Mouse (Mus musculus) thymus, adult 2 months (tissue): ENCODE measurements around the gene Lck. TPM values are rescaled to one million over a fixed set of nuclear protein-coding genes. Genes with fewer than 3 reads are reported as not detected.

ENCODE experiments used
- DNase-seq: peaks from one replicate; pipeline ENCODE4 v3.0.0; 2021
- H3K27ac ChIP-seq: fragments of 200-500 bp; 2 replicates; pipeline ENCODE4 v1.5.1; 2012; ENCODE audit warnings: low read length, control low read depth; ENCODE audit not compliant: control insufficient read depth, insufficient read depth
- H3K27me3 ChIP-seq: fragments of 200-500 bp; 2 replicates; pipeline ENCODE4 v1.6.1; 2012; ENCODE audit warnings: mild to moderate bottlenecking, low read length, moderate library complexity, mixed read lengths; ENCODE audit not compliant: control insufficient read depth, insufficient read depth
- H3K36me3 ChIP-seq: fragments of 200-500 bp; 2 replicates; pipeline ENCODE4 v1.6.1; 2012; ENCODE audit warnings: mild to moderate bottlenecking, low read length, moderate library complexity; ENCODE audit not compliant: control insufficient read depth, insufficient read depth
- H3K4me1 ChIP-seq: fragments of 200-500 bp; replicated peaks from 2 replicates; pipeline ENCODE4 v1.6.1; 2012; ENCODE audit warnings: low read length; ENCODE audit not compliant: control insufficient read depth, insufficient read depth
- H3K4me3 ChIP-seq: fragments of 200-500 bp; 2 replicates; pipeline ENCODE4 v1.5.1; 2012; ENCODE audit warnings: mild to moderate bottlenecking, low read length, control low read depth, moderate library complexity; ENCODE audit not compliant: control insufficient read depth, insufficient read depth
- CTCF ChIP-seq: fragments of 200-500 bp; IDR thresholded peaks from 2 replicates; pipeline ENCODE4 v1.5.1; 2012; ENCODE audit warnings: mild to moderate bottlenecking, control low read depth, low read length, moderate library complexity, borderline replicate concordance; ENCODE audit not compliant: control insufficient read depth, poor library complexity, insufficient read depth; ENCODE audit errors: extremely low read depth
- POLR2A ChIP-seq: fragments of 200-500 bp; IDR thresholded peaks from 2 replicates; pipeline ENCODE4 v1.6.1; 2012; ENCODE audit warnings: mild to moderate bottlenecking, low read length, control low read depth, moderate library complexity; ENCODE audit not compliant: control insufficient read depth, poor library complexity, insufficient read depth; ENCODE audit errors: extremely low read depth
- WGBS: fragments of 180-500 bp; shearing (Covaris S2); methylation state at CpG from one replicate; pipeline ENCODE4 v1.1.7; 2018; 5-methylcytosine and 5-hydroxymethylcytosine counted together
- polyA plus RNA-seq: library from polyadenylated mRNA; depleted of rRNA; stranded (reverse); fragments of >200 nt; gene quantifications from 2 replicates; pipeline ENCODE4 v1.2.3, GENCODE M21; 2012

Gene Lck
- polyA plus RNA-seq, 1 experiment = 1,845 TPM

DNA sequence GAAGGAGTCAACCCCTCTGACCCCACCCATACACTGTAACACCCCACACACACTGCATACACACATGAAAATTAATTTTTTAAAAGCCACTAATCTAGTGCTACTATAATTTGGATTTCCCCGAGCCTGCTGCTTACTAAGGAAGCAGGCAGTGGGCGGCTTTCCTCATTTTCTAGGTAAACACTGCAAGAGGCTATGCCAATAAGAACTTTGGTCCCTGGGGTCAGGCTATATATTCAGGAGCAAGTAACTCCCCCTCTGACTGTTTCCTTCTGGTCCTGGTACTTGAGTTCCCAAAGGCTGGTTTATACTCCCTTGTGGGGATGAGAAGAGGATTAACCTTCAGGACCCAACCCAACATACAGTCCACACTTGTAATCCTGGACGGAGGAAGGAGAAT, 47.6 kb downstream of the Lck start:
- Histone ChIP-seq H3K27ac (no peak overlapping the region), H3K4me1 (no peaks in the 10 kb centered on the region), H3K36me3 (peaks cover 76% of the 10 kb centered on the region), H3K4me3 (no peak overlapping the region), H3K27me3 (no peaks in the 10 kb centered on the region)
- no peak for DNase-seq
- TF ChIP-seq POLR2A = no peak
- TF ChIP-seq CTCF = no peak
- 98% methylated on average over 3 of the region's 3 CpGs for WGBS

DNA sequence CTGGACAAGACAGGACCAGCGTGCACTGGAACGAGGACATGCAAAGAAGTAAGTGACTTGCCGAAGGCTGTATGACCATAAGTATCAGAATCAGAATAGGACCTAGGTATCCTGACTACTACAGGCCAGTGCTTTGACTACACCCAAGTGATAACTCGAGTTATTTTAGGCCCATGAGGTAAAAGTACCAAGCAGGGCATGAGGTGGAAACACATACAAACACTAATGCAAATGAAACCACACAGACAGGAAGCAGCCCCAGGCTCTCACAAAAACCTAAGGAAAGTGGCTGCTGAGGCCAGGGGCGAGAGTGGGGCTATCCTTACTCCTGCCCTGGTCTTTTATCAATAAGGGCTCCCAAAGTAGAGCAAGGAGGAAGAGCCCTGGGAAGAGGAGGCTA, 48.1 kb downstream of the Lck start:
- Histone ChIP-seq H3K36me3 (peaks cover 80% of the 10 kb centered on the region), H3K27ac (no peak overlapping the region)

DNA sequence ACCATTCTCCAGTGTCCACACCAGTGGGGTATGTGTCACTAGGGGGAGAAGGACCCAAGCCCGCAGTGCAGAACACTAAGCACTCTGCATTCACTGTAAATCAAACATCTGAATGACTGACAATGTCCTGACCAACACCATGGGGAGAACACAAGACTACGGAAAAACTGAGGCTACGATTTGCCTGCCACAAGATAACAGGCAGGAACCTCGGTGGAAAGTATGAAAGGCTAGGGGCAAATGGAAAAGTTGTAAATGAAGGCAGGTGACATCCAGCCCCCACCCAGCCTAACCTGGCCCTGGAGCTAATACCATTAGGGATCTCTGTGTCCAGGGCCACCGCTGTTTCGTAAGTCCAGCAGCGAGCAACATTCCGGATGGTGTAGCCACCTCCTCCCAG, 54.9 kb downstream of the Lck start:
- TF ChIP-seq POLR2A = no peak
- no peak for TF ChIP-seq CTCF
- Histone ChIP-seq H3K4me3 (no peak overlapping the region), H3K27me3 (no peaks in the 10 kb centered on the region), H3K4me1 (peaks cover 7% of the 10 kb centered on the region; the same call in 1 of the 2 replicates), H3K36me3 (peaks cover 65% of the 10 kb centered on the region), H3K27ac (no peak overlapping the region)
- DNase-seq = no peak
- 93% methylated on average over 8 of the region's 8 CpGs for WGBS

More for the DNA sequence above, 48.1 kb downstream of the Lck start:
- no peaks in the 10 kb centered on the region for H3K4me1 ChIP-seq
- 84% methylated on average over 5 of the region's 5 CpGs for WGBS
- no peak for TF ChIP-seq CTCF
- TF ChIP-seq POLR2A = no peak
- H3K27me3 ChIP-seq = no peaks in the 10 kb centered on the region
- DNase-seq = no peak
- no peak overlapping the region for H3K4me3 ChIP-seq

DNA sequence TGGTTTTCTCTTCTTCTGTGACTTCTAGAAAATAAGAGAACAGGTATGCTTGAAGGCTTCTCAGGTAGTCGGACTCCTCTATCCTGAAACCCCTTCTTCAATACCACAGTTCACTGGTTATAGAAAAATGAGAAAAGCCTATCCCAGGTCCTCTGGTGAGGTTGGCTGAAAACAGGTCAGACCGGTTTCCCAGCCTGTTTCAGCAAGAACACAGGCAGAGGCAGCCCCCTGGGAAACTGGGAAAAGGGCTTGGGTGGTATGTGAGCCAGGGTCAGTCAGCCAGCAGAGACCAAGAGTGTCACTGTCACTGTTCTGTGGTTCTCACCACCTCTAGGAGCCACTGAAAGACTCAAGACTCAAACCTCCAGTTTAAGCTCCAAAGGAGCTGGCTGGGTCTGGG, 56.5 kb downstream of the Lck start:
- Histone ChIP-seq H3K27ac (no peak overlapping the region), H3K36me3 (peaks cover 49% of the 10 kb centered on the region), H3K4me3 (no peak overlapping the region), H3K27me3 (no peaks in the 10 kb centered on the region), H3K4me1 (peaks cover 11% of the 10 kb centered on the region; the same call in 1 of the 2 replicates)
- no peak for TF ChIP-seq POLR2A
- no peak for TF ChIP-seq CTCF
- DNase-seq = no peak
- WGBS = 93% methylated on average over 2 of the region's 2 CpGs

DNA sequence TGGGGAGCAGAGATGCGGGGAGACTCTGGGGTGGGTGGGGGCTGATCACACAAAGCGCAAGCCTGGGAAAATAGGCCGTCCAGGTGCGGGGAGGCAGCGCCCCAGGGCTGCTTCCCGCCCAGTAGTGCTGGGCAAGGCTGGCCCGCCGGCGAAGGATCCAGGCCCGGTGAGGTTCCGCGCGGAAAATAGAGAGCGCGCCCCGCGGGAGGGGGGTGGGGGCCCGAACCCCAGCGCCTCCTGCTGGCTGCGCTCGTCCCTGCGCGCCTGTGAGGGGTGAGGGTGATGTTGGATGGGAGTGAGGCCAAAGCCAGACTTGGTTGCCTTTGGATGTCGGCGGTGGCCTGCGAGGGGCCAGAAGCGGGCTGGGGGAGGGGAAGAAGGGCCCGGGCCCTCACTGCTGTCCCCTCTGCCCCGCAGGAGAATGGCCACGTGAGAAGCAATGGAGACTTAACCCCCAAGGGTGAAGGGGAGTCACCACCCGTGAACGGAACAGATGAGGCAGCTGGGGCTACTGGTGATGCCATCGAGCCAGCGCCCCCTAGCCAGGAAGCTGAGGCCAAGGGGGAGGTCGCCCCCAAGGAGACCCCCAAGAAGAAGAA, 59.0 kb downstream of the Lck start:
- Histone ChIP-seq H3K27me3 (no peaks in the 10 kb centered on the region), H3K36me3 (peaks cover 25% of the 10 kb centered on the region), H3K4me1 (peaks cover 11% of the 10 kb centered on the region; the same call in 1 of the 2 replicates), H3K27ac (no peak overlapping the region), H3K4me3 (peak overlapping the region; percentile 80)
- peak; percentile 76 for DNase-seq
- TF ChIP-seq CTCF = peak; percentile 91; the same call in 1 of the 2 replicates
- TF ChIP-seq POLR2A = no peak
- under 1% methylated on average over 33 of the region's 35 CpGs for WGBS

DNA sequence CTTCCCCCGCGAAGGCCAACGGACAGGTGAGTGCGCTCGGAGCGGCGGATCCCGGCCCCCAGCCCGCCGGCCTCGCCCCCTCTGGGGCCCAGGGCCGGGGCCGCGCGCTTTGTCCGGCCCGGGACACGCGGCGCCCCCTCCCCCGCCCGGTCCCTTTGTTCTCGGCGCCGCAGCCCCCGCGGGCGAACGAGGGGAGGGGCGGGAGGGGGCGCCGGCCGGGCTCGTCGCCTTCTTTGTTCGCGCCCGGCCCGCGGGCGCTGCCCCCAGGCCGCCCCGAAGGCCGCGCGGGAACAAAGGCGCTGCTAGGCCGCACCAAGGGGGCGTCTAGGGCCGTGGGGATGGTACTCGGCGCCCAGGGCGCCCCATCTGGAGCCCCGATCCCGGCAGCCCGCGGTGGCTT, 59.5 kb downstream of the Lck start:
- DNase-seq = no peak
- WGBS = under 1% methylated on average over 57 of the region's 57 CpGs
- TF ChIP-seq CTCF = no peak
- TF ChIP-seq POLR2A = no peak
- Histone ChIP-seq H3K4me1 (peaks cover 11% of the 10 kb centered on the region; the same call in 1 of the 2 replicates), H3K27me3 (no peaks in the 10 kb centered on the region), H3K4me3 (peak overlapping the region; percentile 80), H3K27ac (no peak overlapping the region), H3K36me3 (peaks cover 23% of the 10 kb centered on the region)

DNA sequence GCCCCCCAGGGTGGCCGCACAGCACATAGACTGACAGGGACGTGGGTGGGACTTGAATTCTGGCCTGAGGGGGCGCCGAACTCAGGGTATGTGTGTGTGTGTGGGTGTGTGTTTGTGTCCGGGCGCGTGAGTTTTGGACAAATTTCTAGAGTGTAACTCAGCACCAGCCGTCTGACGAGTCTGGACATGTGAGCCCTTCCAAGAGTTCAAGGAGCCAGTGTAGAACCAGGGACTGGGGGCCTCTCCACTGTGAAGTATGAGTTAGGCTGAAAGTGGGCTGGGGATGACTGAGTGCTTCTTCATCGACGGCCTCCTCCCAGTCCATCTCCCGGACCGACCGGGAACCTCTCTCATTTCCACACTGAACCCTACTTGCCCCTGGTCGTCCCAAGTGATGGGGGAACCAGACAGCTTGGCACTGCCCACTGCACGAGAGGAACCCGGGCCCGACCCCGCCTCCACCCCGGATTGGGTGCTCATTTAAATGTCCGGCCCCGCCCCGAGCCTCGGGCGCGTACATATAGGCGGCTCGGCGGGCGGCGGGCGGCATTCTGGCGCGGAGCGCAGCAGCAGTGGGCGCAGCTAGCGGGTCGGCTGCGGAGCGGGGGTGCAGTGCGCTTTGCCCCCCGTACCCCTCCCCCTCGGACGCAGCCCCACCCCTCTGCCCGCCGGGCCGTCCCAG, 60.2 kb downstream of the Lck start, which contains the start of gene Marcksl1:
Gene Marcksl1 (plus strand): TSS at position 496 of the 682 bp plus-strand sequence.
- peak; percentile 35; the same call in 1 of the 2 replicates for TF ChIP-seq CTCF
- TF ChIP-seq POLR2A = peak; percentile 96
- peaks cover 16% of the 10 kb centered on the region for H3K36me3 ChIP-seq
- 13% methylated on average over 47 of the region's 47 CpGs for WGBS
- H3K27me3 ChIP-seq = no peaks in the 10 kb centered on the region
- peak within 1 kb of the TSS; percentile 80 for H3K4me3 ChIP-seq
- H3K27ac ChIP-seq = no peak within 1 kb of the TSS
- H3K4me1 ChIP-seq = peaks cover 11% of the 10 kb centered on the region; the same call in 1 of the 2 replicates
- peak; percentile 94 for DNase-seq
